Mouse (Mus musculus) neural tube, embryonic 14.5 days (tissue): ENCODE results near the gene Gm3880. TPM values are rescaled to one million over a fixed set of nuclear protein-coding genes. Genes with fewer than 3 reads are reported as not detected.
A peak's percentile ranks its signal among the peaks of the same experiment; 100 is the strongest.

ENCODE experiments used
- ATAC-seq: fragments of 200-750 bp; cut with Nextera tagmentation; 2 replicates; pipeline ENCODE4 v1.8.0; 2017; ENCODE audit warnings: low read depth, mild to moderate bottlenecking, moderate TSS enrichment, moderate library complexity
- H3K27ac ChIP-seq: fragments of 300-500 bp; sonication (generic); 2 replicates; pipeline ENCODE4 v1.5.1; 2014; ENCODE audit warnings: low read depth, mild to moderate bottlenecking, control low read depth, low read length, moderate library complexity, mixed read lengths
- H3K27me3 ChIP-seq: fragments of 300-500 bp; sonication (generic); 2 replicates; pipeline ENCODE4 v1.6.1; 2014; ENCODE audit warnings: low read length; ENCODE audit not compliant: control insufficient read depth, insufficient read depth
- H3K36me3 ChIP-seq: fragments of 300-500 bp; sonication (generic); 2 replicates; pipeline ENCODE4 v1.6.1; 2014; ENCODE audit warnings: low read length, mixed read lengths; ENCODE audit not compliant: control insufficient read depth, insufficient read depth
- H3K4me1 ChIP-seq: fragments of 300-500 bp; sonication (generic); 2 replicates; pipeline ENCODE4 v1.6.1; 2014; ENCODE audit warnings: low read length; ENCODE audit not compliant: control insufficient read depth, insufficient read depth
- H3K4me2 ChIP-seq: fragments of 300-500 bp; sonication (generic); 2 replicates; pipeline ENCODE4 v1.6.1; 2014; ENCODE audit warnings: mild to moderate bottlenecking, low read depth, low read length, control low read depth
- H3K4me3 ChIP-seq: fragments of 300-500 bp; sonication (generic); 2 replicates; pipeline ENCODE4 v1.5.1; 2014; ENCODE audit warnings: low read depth, low read length, control low read depth, mixed read lengths
- H3K9ac ChIP-seq: fragments of 300-500 bp; sonication (generic); replicated peaks from 2 replicates; pipeline ENCODE4 v1.6.1; 2014; ENCODE audit warnings: low read depth, mild to moderate bottlenecking, control low read depth, low read length, mixed read lengths
- H3K9me3 ChIP-seq: fragments of 300-500 bp; sonication (generic); 2 replicates; pipeline ENCODE4 v1.6.1; 2016; ENCODE audit warnings: low read length; ENCODE audit not compliant: control insufficient read depth
- WGBS: fragments of 180-500 bp; shearing (Covaris S2); extraction: QIAGEN DNeasy Blood & Tissue Kit; methylation state at CpG from one replicate; pipeline ENCODE4 v1.1.7; 2014; 5-methylcytosine and 5-hydroxymethylcytosine counted together
- polyA plus RNA-seq: library from polyadenylated mRNA; unstranded; fragments of >200 nt; fragmentation: Nextera tagmentation; extraction: Ambion mirVana; gene quantifications from 2 replicates; pipeline ENCODE4 v1.2.1, GENCODE M21; 2014

Gm3880 gene
- polyA plus RNA-seq, 1 experiment from 2014 or later: not detected

DNA sequence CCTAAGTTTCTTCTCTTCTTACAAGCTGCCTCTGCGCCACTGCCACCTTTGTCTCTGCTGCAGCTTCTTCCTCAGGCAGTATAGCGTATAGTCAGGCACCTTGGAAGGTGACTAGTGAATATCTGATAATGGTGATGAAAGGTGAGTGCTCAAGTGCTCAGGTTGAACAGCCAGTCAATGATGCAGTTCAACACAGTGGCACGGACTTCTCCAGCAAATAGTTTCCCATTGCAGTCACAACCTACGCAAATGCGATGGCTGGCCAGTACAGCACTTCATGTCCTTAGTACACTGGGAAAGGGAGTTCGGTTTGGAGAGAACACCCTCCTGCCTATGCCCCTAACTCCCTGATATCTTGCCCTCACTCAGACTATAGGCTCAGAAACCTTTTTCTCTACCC is 41.6 kb downstream of the Gm3880 start:
- H3K36me3 ChIP-seq: no peaks in the 10 kb centered on the region
- H3K9me3 ChIP-seq: no peaks in the 10 kb centered on the region
- H3K4me3 ChIP-seq: no peak overlapping the region
- no peak overlapping the region for H3K27ac ChIP-seq
- H3K9ac ChIP-seq: no peak overlapping the region
- H3K27me3 ChIP-seq: peaks cover 12% of the 10 kb centered on the region
- ATAC-seq: no peak
- no peak overlapping the region; the same call in 1 of the 2 replicates for H3K4me2 ChIP-seq
- no peaks in the 10 kb centered on the region for H3K4me1 ChIP-seq
- WGBS: 55% methylated on average over 6 of the region's 6 CpGs

DNA sequence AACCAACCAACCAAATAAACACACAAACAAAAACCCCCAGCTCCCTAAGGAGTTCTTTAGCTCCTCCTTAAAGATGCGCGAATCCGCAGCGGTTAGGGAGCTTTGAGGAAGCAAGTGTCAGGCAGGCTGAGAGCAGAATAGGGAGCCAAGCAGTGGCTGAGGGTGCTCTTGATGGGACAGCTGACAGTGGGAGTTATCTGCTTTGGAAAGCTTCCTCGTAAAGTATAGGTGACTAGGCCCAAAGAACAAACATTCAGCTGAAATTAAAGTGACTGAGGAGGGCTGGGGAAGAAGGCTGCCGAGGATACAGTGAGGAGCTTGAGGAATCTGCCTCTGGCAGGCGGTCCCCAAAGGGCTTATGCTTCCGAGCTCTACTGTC is 42.2 kb downstream of the Gm3880 start:
- H3K27me3 ChIP-seq: peaks cover 12% of the 10 kb centered on the region
- H3K9me3 ChIP-seq: no peaks in the 10 kb centered on the region
- no peaks in the 10 kb centered on the region for H3K4me1 ChIP-seq
- peak; percentile 75 for ATAC-seq
- H3K27ac ChIP-seq: no peak overlapping the region
- peak overlapping the region; percentile 50 for H3K4me2 ChIP-seq
- peak overlapping the region; percentile 48 for H3K4me3 ChIP-seq
- no peak overlapping the region; the same call in 1 of the 2 replicates for H3K9ac ChIP-seq
- H3K36me3 ChIP-seq: no peaks in the 10 kb centered on the region
- WGBS: 16% methylated on average over 8 of the region's 8 CpGs

DNA sequence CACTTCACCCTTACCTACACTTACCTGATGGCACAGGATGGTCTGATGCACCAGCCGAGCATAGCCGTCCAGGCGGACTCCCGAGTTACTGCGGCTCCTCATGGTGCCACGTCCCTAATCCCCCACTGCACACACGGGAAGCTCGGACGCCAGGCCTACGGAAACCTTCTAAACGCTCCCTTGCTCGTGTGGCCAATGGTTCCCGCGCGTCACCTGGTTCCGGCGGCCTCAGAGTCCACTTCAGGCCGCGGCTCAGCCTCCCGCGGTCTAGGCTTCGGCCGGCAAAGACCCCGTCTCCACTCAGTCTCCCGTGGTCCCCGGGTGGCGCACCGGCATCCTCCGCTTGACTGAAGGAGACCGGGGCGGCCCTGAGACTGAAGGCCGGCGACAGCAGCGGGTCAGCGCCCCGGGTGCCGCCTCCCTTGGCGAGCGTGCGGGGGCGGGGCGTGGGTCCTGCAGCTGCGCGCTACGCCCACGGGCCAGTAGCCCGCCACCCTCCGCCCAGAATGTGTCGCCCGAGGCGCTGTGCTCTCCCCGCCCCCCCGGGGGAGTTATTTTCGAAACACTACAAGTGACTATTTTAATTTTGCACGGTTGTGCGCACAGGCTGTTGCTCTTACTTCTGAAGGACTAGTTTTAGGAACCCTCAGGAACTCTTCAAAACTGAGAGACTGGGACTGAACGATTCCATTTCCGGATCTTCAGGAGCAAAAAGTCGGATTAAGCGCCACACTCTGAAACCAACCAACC is 42.8 kb downstream of the Gm3880 start, which contains the start of gene Phka1:
Gene Phka1 (minus strand): TSS at position 424 of the 750 bp plus-strand sequence.
- H3K27ac ChIP-seq: no peak within 1 kb of the TSS
- H3K9me3 ChIP-seq: no peaks in the 10 kb centered on the region
- H3K36me3 ChIP-seq: no peaks in the 10 kb centered on the region
- peak within 1 kb of the TSS; percentile 50 for H3K4me2 ChIP-seq
- peak within 1 kb of the TSS; percentile 48 for H3K4me3 ChIP-seq
- peaks cover 12% of the 10 kb centered on the region for H3K27me3 ChIP-seq
- H3K9ac ChIP-seq: peak within 1 kb of the TSS; percentile 39; the same call in 1 of the 2 replicates
- ATAC-seq: peak; percentile 94
- H3K4me1 ChIP-seq: no peaks in the 10 kb centered on the region
- 16% methylated on average over 56 of the region's 60 CpGs for WGBS

Other genes with a start within 250 kb of the Gm3880 start
- gene Hdac8, start 181.6 kb downstream of the Gm3880 start, polyA plus RNA-seq: 2.9 and 3.2 TPM in 2 replicates
- gene Phka1, start 42.7 kb downstream of the Gm3880 start, polyA plus RNA-seq: 10.3 and 10.9 TPM in 2 replicates
- not detected in 2 replicates for gene Gm9112, start 20.7 kb upstream of the Gm3880 start, polyA plus RNA-seq
- gene Dmrtc1b, start 20.9 kb upstream of the Gm3880 start, polyA plus RNA-seq: not detected in 2 replicates
- gene Dmrtc1c1, start 116.0 kb upstream of the Gm3880 start, polyA plus RNA-seq: not detected in 2 replicates
- not detected in 2 replicates for gene Dmrtc1c2, start 167.6 kb upstream of the Gm3880 start, polyA plus RNA-seq
- not detected in 2 replicates for gene 1700031F05Rik, start 181.0 kb upstream of the Gm3880 start, polyA plus RNA-seq
- 1.4 and 3.0 TPM in 2 replicates for gene Dmrtc1a, start 221.7 kb upstream of the Gm3880 start, polyA plus RNA-seq
- gene 1700011M02Rik, start 221.9 kb upstream of the Gm3880 start, polyA plus RNA-seq: not detected in 2 replicates
- gene 1700018G05Rik, start 241.4 kb upstream of the Gm3880 start, polyA plus RNA-seq: not detected in 2 replicates